Mouse (Mus musculus): Measurements from ENCODE around the gene Bicral. TPM values are rescaled to one million over a fixed set of nuclear protein-coding genes. Genes with fewer than 3 reads are reported as not detected.

Bicral gene
- total RNA-seq, 2 experiments from 2014 or later, result 53.2 to 58.9 TPM

DNA sequence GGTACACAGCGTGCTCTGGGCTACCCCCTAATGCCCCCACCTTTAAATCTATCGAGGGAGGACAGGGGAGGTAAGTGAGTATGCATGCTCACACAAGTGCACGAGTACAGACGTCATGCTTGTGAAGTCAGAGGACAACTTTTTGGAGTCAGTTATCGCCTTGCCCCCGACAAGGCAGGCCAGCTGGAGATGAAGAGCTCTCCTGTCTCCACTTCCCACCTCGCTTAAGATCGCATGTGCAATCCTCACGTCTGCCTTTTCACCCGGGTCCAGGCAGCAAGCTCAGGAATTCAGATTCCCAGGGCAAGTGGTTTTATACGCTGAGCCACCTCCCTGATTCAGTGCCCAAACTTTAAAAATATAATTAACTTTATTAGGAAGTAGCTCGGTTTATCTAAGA is 13.0 kb downstream of the Bicral start:
- DNase-seq (ENCODE audit: low spot score in 2 of 2), result no peak

DNA sequence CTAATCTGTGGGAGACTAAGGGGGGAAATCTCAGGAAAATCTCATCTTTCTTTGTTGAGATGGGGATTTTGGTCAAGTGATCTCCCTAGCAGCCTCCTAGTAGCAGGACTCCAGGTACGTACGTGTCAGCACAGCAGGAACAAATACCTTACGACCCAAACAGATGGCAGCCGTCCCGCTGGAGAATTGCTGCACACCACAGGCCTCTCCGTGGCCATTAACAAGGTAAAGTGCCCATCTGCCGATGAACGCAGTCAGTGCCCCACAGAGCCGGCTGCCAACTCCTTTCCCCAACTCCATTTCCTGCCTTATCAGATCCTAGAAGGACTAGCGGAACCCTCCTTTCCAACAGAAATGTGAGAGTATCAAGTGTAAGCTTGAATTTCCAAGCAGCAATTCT is 13.5 kb downstream of the Bicral start:
- DNase-seq (ENCODE audit: low spot score in 2 of 2), result no peak

DNA sequence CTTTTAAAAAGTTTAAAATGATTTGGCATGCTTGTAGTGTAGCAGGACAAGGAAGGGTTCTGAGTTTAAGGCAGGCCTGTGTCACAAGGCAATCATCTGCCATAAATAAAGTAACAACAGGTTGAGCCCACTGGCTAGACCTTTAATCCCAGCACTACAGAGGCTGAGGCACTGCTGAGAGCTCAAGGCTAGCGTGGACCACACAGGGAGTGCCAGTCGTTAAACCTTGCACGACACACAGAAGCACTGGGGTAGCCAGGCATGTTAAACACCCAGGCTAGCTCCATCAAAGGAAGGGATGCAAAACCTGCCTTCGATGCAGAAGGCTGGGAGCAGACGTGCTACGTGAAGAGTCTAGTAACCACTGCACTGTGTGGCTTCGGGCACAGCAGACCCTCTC is 14.6 kb downstream of the Bicral start:
- no peak for DNase-seq (ENCODE audit: low spot score in 2 of 2)

DNA sequence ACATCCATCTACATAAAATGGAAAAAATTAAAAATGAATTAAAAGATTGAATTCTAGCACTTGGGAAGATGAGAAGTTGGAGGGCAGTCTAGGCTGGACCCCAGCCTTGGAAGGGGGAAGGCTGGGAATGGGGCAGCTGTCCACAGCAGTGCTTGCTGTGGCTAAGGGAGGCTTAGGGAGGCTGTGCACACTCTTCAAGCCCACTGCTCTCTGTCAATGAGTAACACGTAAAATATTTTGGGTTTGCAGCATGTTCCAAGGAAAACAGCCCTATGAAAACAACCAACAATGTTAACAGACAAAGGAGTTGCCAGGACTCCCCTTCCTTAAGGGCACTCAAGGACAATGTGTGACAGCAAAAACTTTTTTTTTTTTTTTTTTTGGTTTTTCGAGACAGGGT is 15.3 kb downstream of the Bicral start:
- DNase-seq (ENCODE audit: low spot score in 2 of 2), result no peak

DNA sequence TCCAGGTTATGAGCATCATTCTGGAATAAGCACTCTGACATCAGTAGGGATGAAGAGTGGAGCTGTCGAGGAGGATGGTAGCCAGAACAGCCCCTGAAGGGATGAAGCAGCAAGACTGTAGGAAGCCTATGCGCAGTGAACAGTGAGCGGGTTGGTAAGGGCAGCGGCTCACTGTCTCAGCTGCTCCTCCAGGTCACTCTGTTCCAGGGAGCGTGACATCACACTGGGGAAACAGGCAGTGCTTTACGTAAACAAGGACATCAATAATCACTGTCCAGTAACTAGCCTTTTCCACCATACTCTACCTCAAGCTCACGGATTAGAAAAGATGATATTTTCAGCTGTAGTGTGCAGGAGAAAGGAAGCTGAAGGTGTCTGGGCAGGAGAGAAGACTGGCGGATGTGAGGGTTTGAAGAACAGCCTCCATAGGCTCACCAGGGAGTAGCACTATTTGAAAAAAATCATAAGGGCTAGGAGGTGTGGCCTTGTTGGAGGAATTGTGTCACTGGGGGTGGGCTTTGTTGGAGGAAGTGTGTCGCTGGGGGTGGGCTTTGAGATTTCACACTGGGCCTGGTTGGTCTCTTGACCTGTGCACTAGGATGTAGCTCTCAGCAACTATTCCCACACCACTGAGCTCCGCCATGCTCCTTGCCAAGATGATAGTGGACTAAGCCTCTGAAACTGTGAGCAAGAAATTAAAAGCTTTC is 17.8 kb downstream of the Bicral start:
- DNase-seq (ENCODE audit: low spot score in 2 of 2), result no peak

DNA sequence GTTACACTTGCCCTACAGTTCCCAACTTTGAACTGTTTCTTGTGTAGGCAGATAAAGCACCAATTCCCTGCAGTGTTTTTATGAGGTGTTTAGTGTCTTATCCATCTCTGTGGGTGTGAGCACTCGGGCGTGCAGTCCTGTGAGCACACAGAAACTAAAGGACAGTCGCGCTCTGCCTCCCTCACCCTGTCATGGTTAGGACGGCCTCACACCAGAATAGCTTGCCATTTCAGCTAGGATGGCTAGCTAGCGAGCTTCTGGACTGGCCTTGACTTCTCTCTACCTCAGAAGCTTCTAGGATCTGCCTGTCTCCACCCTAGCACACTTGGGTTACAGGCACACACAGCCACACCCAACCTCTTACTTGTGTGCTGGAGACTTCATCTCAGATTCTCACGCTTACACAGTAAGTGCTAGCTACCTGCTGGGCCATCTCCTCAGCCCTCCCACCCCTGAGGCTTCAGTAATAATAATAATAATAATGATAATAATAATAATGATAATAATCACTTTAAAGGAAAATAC is 19.8 kb downstream of the Bicral start:
- DNase-seq (ENCODE audit: low spot score in 2 of 2), result no peak

DNA sequence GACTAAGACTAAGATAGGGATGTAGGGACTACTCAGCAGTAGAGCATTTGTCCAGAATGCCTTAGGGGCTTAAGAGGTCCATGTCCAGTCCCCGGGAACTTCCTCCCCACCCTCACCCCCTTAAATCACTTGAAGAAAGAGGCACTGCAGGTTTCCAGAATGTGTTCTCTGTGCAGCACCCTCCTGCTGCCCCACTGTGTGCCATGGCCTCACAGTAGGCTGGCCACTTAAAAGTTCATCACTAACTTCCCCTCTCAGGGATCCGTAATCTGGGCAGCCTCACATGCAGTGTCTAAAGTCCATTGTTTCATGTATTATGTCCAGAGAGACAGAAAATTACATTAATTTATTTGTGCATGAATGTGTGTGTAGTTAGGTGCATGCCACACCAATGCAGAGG is 20.4 kb downstream of the Bicral start:
- DNase-seq (ENCODE audit: low spot score in 2 of 2), result no peak

DNA sequence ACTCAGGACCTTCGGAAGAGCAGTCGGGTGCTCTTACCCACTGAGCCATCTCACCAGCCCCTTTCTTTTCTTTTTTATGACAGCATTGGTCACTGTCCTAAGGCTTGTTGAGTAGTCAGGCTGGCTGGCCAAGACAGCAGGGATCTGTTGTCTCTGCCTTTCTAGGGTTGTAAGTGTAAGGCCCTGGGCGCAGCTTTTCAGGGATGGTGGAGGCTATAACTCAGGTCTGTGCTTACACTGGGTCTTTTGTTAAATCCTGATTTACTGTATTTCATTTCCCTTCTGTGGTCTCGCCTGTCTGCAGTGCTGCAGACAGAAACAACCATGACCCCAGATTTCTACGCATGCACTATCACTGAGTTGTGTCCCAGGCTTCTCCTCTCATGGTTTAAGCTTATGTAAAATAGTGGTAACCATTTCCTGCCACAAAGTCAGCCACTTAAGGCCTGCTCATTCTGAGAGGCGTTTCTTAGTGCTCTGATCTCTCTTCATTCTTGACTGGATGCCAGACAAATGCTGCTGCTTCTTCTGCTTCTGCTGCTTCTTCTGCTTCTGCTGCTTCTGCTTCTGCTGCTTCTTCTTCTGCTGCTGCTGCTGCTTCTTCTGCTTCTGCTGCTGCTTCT is 23.1 kb downstream of the Bicral start:
- no peak for DNase-seq (ENCODE audit: low spot score in 2 of 2)

DNA sequence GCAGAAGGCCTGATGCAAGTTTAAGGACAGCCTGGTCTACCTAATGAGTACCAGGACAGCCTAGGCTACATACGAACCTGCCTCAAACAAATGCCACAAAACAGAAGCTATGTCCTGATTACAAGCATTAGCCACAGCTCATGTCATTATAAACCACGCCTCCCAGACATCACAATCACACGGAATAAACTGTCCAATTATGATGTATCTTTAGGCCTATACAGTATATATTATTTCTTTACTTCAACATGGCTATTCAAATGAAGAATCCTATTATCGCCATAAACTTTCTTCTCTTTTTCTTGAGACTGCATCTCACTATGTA is 25.3 kb downstream of the Bicral start:
- no peak for DNase-seq (ENCODE audit: low spot score in 2 of 2)

DNA sequence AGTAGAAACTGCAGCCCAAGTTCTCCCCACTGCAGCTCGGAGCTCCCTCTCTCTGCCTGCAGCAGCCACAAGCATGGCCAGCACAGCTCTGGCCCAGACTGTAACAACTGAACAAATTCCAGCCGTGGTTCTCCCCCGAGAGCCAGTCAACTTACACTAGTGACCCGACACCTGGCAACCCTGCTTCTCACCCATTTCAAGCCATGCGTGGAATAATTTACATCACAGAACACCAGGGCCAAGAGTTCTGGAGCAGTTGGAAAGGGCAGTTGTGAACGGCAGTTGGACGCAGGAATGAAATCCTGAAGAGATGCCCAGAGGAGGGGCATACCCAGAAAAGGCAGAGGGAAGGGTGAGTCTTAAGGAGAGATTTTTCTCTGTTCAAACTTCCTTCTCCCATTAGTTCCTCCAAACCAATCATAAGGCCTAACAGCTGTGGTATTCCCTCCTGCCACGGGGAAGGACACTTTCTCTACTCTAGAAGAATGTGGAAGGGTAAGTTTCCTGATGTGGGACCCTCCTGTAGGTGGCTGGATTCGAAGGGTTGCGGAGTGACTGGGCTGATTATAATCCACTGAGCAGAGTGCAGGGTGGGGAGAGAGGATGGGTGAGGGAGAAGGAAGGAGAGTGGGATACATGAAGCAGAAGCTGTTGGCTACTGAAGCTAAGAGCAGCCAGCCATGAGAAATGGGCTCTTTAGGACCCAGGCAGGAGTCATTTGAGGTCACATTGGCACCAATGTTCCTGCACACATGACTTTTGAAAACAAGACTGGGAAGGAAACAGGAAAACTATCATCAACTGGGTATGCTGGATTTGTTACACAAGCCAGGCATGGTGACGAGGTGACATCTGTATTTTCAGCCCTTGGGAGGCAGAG is 25.9 kb downstream of the Bicral start:
- DNase-seq (ENCODE audit: low spot score in 2 of 2), result no peak

DNA sequence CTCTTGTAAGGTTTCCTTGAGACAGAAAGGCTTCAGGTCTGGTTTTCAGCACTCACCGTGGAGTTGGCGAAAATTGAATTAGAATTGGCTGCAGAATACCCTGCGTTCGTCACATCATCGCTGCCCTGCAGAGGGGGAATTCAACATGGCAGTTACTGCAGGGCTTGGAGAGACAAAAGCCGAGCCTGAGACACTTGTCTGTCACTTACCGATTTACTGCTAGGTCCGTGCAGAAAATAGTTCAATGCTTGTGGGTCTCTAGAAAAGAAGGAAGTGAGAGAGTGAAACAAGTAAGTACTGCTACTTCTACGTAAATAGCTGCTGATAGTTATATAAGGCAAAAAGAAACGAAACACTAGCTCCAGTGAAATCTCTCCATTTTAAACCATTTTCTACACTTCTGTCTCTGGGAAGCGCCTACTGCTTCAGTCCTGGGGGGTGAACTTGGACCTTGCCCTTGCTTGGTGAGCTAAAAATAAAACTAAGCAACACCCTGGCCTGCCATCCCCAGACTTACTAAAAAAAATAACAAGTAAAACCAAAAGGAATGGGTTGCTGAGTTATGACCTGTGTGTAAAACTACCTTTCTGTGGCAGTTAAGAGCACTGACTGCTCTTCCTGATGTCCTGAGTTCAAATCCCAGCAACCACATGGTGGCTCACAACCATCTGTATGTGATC is 28.3 kb downstream of the Bicral start:
- no peak for DNase-seq (ENCODE audit: low spot score in 2 of 2)

DNA sequence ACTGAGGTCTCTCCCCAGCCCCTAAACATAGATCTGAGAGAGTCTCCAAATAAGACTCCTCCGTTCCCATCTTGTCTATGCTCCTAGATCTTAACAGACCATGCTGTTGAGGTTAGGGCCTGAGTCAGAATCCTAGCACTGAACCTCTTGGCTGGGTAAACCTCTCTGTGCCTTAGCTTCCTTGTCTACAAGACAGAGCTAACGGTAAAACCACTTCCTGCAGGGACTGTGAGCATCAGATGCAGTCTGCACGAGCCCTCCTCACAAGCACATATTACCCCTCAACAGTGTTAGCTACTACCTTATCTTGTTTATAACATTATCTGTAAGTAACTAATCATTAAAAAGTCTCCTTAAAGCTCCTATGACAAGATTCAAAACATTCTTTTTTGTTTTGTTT is 29.3 kb downstream of the Bicral start:
- DNase-seq (ENCODE audit: low spot score in 2 of 2), result no peak

DNA sequence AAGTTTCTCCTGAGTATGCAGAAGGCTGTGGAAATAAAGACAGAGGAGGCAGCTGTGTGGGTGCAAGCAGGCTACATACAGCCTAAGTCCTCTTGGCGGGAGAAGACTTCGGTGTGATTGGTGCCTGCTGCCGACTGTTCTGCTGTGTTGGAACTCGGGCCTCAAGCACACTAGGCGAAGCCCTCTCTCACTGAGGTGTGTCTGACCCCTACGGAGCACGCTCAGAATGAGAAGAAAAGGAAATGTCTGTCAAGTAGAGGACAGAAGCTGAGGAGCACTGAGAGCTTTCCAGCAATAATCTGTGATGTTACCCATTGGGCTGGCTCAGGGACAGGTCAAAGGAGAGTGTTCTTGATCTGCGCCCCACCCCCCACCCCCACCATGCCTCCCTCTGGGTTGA is 35.2 kb downstream of the Bicral start:
- no peak for DNase-seq (ENCODE audit: low spot score in 2 of 2)

DNA sequence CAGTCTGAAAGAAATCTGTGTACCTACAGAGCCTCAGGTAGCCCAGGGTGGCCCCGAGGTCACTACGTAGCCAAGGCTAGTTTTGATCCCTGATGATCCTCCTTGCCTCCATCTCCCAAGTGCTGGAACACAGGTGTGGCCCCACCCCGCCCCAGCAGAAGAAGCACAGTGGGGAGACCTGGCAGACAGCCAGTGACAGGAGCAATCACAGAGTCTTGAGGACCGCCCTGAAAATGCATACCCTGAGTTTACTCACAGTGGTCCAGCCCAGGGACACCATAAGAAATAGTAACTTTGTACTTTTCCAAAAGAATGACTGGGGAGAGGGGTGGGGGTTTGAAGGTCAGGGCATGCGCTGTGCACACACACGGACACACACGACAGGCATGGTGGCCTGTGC is 37.7 kb downstream of the Bicral start:
- DNase-seq (ENCODE audit: low spot score in 2 of 2), result no peak

DNA sequence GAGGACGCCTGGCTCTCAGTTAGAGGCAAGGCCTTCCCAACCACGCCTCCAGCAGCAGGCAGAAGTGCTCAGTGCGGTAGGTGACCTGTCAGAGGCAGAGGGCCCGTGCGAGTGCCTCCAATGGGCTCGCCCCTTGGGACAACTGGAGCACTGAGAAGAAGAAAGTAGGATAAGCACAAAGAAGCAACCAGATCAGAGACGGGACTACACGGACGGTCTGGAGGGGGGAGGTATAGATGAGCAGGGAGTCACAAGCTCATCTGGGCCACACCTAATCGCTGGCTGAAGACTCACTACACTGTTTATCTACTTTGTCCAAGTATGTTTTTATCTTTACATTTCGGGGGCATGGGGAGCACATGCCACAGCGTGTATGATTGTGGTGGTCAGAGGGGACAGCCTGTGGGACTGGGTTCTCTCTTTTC is 40.5 kb downstream of the Bicral start:
- no peak for DNase-seq (ENCODE audit: low spot score in 2 of 2)

DNA sequence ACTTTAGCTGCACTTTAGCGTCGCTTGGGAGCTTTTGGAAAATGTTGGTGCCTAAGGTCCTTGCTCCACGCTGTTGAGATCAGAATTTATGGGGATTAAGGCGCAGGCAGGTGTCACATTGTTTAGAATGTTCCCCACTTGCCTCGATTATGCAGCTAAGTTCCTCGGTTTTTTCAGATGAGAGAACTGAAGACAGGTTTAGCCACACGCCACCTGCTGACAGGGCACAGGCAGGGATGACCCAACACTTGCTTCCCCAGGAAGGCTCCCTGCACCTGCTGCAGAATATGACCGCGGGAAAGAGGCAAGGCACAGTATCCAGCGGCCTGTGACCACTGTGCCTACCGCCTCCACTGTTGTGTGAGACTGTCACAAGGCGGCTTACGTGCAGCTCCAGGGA is 42.0 kb downstream of the Bicral start:
- no peak for DNase-seq (ENCODE audit: low spot score in 2 of 2)

DNA sequence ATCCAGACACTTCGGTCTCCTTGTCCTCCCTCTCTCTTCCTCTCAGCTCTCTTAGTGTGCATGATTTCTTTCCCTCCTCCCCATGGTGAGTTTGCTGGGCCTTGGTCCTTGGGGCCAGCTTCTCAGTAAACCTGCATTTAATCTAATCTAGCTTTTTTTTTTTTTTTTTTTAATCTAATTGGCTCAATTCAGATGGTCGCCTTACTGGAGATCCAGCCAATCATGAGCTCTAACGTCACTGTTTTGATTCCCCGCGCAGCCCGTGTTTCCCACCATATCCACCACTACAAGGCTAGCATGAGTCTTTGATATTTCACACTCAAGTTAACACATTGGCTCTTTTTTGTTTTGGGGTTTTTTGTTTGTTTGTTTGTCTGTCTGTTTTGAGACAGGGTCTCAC is 43.8 kb downstream of the Bicral start:
- no peak for DNase-seq (ENCODE audit: low spot score in 2 of 2)

DNA sequence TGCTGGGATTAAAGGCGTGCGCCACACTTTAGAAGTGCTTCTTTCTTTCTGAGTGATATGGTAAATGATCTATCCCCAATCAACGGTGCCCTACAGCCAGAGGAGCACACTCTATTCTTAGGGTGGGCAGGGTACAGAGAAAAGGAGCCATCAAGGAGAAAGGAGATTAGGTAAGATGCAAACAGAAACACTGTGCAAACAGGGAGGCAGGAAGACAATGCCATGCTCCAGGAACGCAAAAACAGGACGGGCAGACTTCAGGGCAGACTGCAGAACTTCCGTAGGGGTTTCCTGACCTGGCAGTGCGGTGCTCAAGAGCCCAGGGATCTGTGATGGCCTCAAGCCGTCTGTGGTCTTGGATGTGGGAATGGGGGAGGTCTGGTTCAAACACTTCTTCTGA is 44.6 kb downstream of the Bicral start:
- no peak for DNase-seq (ENCODE audit: low spot score in 2 of 2)

DNA sequence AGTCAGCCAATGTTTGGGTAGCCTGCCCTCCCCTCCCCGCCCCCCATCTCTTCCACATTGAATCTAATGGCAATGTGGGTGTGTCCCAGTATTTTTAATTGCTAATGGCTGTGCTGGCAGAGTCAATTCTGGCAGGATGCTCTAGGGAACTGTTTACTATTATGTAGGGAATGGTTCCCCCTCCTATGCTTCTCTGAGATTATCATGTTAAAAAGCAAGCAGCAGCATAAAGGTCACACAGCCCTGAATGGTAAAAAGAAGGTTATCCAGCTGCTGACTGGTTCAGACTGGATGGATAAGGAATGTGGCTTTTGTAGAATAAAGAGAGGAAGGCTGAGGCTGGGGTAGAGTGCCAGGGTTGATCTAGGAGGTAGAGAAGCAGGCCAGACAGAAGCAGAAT is 45.8 kb downstream of the Bicral start:
- no peak for DNase-seq (ENCODE audit: low spot score in 2 of 2)

DNA sequence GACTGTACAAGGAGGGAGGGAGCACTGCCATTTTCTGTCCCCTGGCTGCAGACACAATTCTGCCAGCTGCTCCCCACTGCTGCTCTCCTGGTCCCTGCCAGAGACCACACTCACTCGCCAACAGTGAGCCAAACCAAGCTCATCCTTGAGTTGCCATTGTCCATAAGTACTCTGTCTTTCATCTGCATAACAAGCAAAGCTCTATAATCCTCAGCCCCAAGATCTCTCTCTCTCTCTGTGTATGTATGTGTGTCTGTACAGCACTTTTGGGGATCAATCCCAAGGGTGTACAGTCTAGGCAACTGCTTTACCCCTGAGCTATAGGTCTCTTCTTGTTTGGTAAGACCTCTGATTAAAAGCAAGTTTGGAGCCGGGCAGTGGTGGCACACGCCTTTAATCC is 47.6 kb downstream of the Bicral start:
- no peak for DNase-seq (ENCODE audit: low spot score in 2 of 2)

DNA sequence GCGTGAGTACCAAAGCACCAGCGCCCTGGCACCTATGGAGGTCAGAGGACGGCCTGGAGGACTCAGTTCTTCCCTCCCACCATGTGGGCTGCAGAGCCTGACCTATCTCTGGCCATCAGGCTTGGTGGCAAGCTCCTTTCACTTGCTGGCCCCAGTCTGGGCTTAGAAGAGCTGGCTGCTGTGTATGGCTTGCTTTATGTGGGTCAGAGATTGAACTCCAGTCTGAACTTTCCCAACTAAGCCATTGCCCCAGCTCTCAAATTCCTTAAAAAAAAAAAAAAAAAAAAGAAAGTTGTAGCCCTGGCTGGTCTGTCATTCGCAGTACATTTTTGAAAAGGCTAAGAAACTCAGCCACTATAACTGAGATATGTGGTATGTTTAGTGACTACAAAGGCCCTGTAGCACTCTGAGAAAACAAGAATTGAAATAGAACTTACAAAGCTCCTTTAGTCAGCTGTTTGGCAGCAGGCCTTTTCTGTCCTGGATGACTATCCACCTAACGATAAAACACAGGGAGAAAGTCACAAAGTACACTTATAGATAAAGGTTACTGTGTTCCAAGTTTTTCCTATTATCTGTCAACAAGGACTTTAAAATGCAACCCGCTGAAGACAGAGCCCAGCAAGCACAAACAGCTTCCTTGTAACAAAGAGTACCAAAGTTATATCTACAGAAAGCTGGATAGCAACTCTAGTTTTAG is 49.0 kb downstream of the Bicral start:
- no peak for DNase-seq (ENCODE audit: low spot score in 2 of 2)
